Mouse (Mus musculus) CH12.LX (cell line): Measurements from ENCODE around the gene BC052040. TPM values are rescaled to one million over a fixed set of nuclear protein-coding genes. Genes with fewer than 3 reads are reported as not detected.

Experiments used
- DNase-seq: peaks from one replicate; pipeline ENCODE4 v3.0.0-alpha.2; 2013; ENCODE audit errors: extremely low read depth
- H3K27ac ChIP-seq: 2 replicates; pipeline ENCODE4 v1.5.1; 2012; ENCODE audit warnings: low read depth, mild to moderate bottlenecking, control low read depth, moderate library complexity; ENCODE audit not compliant: insufficient read depth
- H3K27me3 ChIP-seq: replicated peaks from 2 replicates; pipeline ENCODE3; 2012; ENCODE audit warnings: inconsistent platforms
- H3K36me3 ChIP-seq, 2 experiments: replicated peaks in 1 of 2; 2 replicates each; pipeline versions ENCODE3 to v1.6.1; 2012; ENCODE audit warnings: inconsistent platforms in 1 of 2, low read length in 1 of 2, mild to moderate bottlenecking in 1 of 2, mixed read lengths in 1 of 2, moderate library complexity in 1 of 2; ENCODE audit not compliant: control insufficient read depth in 1 of 2, insufficient read depth in 1 of 2
- H3K4me1 ChIP-seq, 2 experiments: 2 replicates each; pipeline ENCODE4 v1.6.1; 2012; ENCODE audit warnings: inconsistent platforms in 1 of 2, moderate library complexity in 1 of 2; ENCODE audit not compliant: insufficient read depth in 2 of 2, control insufficient read depth in 1 of 2
- H3K4me2 ChIP-seq: 2 replicates; pipeline ENCODE4 v1.6.1; 2012; ENCODE audit warnings: low read depth, mild to moderate bottlenecking, control low read depth; ENCODE audit not compliant: poor library complexity, insufficient read depth, severe bottlenecking
- H3K4me3 ChIP-seq, 3 experiments: fragments of 150-350 bp in 1 of 3; sonication (generic) in 1 of 3; replicated peaks in 1 of 3; 2 replicates each; pipeline versions ENCODE3 to v1.5.1; 2011 to 2012; ENCODE audit warnings: low read depth in 2 of 3, low read length in 2 of 3, mild to moderate bottlenecking in 2 of 3, moderate library complexity in 2 of 3, control low read depth in 1 of 3, improper control_type of control experiment in 1 of 3, inconsistent platforms in 1 of 3, mixed read lengths in 1 of 3; ENCODE audit not compliant: poor library complexity in 1 of 3
- H3K79me2 ChIP-seq: replicated peaks from 2 replicates; pipeline ENCODE4 v1.6.1; 2012; ENCODE audit warnings: mild to moderate bottlenecking, moderate library complexity; ENCODE audit not compliant: control insufficient read depth, poor library complexity, insufficient read depth, severe bottlenecking; ENCODE audit errors: extremely low read depth
- H3K9ac ChIP-seq: 2 replicates; pipeline ENCODE4 v1.6.1; 2012; ENCODE audit warnings: low read depth, mild to moderate bottlenecking, control low read depth, moderate library complexity; ENCODE audit not compliant: insufficient read depth
- H3K9me3 ChIP-seq: replicated peaks from 2 replicates; pipeline ENCODE3; 2012; ENCODE audit warnings: low read length, inconsistent platforms, mixed read lengths
- BHLHE40 ChIP-seq: IDR thresholded peaks from 2 replicates; pipeline ENCODE4 v1.6.1; 2011; ENCODE audit warnings: mild to moderate bottlenecking, low read depth, low read length, improper control_type of control experiment
- CHD1 ChIP-seq: IDR thresholded peaks from 2 replicates; pipeline ENCODE4 v1.6.1; 2012; ENCODE audit warnings: low read depth, low read length, improper control_type of control experiment, inconsistent platforms
- CHD2 ChIP-seq: IDR thresholded peaks from 2 replicates; pipeline ENCODE4 v1.6.1; 2011; ENCODE audit warnings: low read length, improper control_type of control experiment
- CTCF ChIP-seq, 2 experiments: IDR thresholded peaks in 1 of 2; conservative IDR thresholded peaks in 1 of 2; 2 replicates each; pipeline ENCODE4 v1.5.1; 2011 to 2012; ENCODE audit warnings: low read depth in 2 of 2, low read length in 2 of 2, improper control_type of control experiment in 1 of 2, inconsistent platforms in 1 of 2, mild to moderate bottlenecking in 1 of 2, moderate library complexity in 1 of 2
- E2F4 ChIP-seq: IDR thresholded peaks from 2 replicates; pipeline ENCODE4 v1.6.1; 2011; ENCODE audit warnings: low read depth, low read length, improper control_type of control experiment; ENCODE audit not compliant: insufficient replicate concordance
- ELF1 ChIP-seq: IDR thresholded peaks from 2 replicates; pipeline ENCODE4 v1.6.1; 2014; ENCODE audit warnings: low read depth, mild to moderate bottlenecking, inconsistent platforms, low read length, improper control_type of control experiment
- GABPA ChIP-seq: IDR thresholded peaks from 2 replicates; pipeline ENCODE4 v1.6.1; 2012; ENCODE audit warnings: low read depth, low read length, improper control_type of control experiment, inconsistent platforms; ENCODE audit not compliant: insufficient replicate concordance
- HCFC1 ChIP-seq: IDR thresholded peaks from 2 replicates; pipeline ENCODE4 v1.6.1; 2012; ENCODE audit warnings: low read depth, mild to moderate bottlenecking, inconsistent platforms, low read length, improper control_type of control experiment
- IRF4 ChIP-seq: IDR thresholded peaks from 2 replicates; pipeline ENCODE4 v1.6.1; 2014; ENCODE audit warnings: low read depth, mild to moderate bottlenecking, inconsistent platforms, low read length, improper control_type of control experiment
- JUN ChIP-seq: IDR thresholded peaks from 2 replicates; pipeline ENCODE4 v1.6.1; 2011; ENCODE audit warnings: low read depth, mild to moderate bottlenecking, low read length, improper control_type of control experiment, moderate library complexity; ENCODE audit not compliant: insufficient read depth
- JUND ChIP-seq: conservative IDR thresholded peaks from 2 replicates; pipeline ENCODE4 v1.6.1; 2011; ENCODE audit warnings: low read depth, low read length, improper control_type of control experiment
- MAFK ChIP-seq: IDR thresholded peaks from 2 replicates; pipeline ENCODE4 v1.6.1; 2011; ENCODE audit warnings: low read length, improper control_type of control experiment; ENCODE audit not compliant: insufficient replicate concordance
- MYC ChIP-seq: IDR thresholded peaks from 2 replicates; pipeline ENCODE4 v1.6.1; 2011; ENCODE audit warnings: low read depth, mild to moderate bottlenecking, improper control_type of control experiment, low read length
- NELFE ChIP-seq: IDR thresholded peaks from 2 replicates; pipeline ENCODE4 v1.6.1; 2011; ENCODE audit warnings: low read depth, low read length, improper control_type of control experiment
- PAX5 ChIP-seq: IDR thresholded peaks from 2 replicates; pipeline ENCODE4 v1.6.1; 2012; ENCODE audit warnings: low read length, inconsistent platforms, mixed read lengths
- RAD21 ChIP-seq: IDR thresholded peaks from 2 replicates; pipeline ENCODE4 v1.6.1; 2011; ENCODE audit warnings: low read depth, mild to moderate bottlenecking, low read length, improper control_type of control experiment, moderate library complexity
- SMC3 ChIP-seq: IDR thresholded peaks from 2 replicates; pipeline ENCODE4 v1.6.1; 2011; ENCODE audit warnings: low read depth, low read length, improper control_type of control experiment
- TBP ChIP-seq: conservative IDR thresholded peaks from 2 replicates; pipeline ENCODE4 v1.6.1; 2011; ENCODE audit warnings: low read depth, low read length, improper control_type of control experiment
- TCF12 ChIP-seq: IDR thresholded peaks from 2 replicates; pipeline ENCODE4 v1.6.1; 2014; ENCODE audit warnings: low read depth, mild to moderate bottlenecking, inconsistent platforms, low read length, improper control_type of control experiment
- UBTF ChIP-seq: IDR thresholded peaks from 2 replicates; pipeline ENCODE4 v1.6.1; 2012; ENCODE audit warnings: low read depth, mild to moderate bottlenecking, inconsistent platforms, low read length, improper control_type of control experiment, moderate library complexity
- USF2 ChIP-seq: conservative IDR thresholded peaks from 2 replicates; pipeline ENCODE4 v1.6.1; 2011; ENCODE audit warnings: low read depth, low read length, improper control_type of control experiment
- ZC3H11A ChIP-seq: IDR thresholded peaks from 2 replicates; pipeline ENCODE4 v1.6.1; 2012; ENCODE audit warnings: low read depth, mild to moderate bottlenecking, inconsistent platforms, low read length, improper control_type of control experiment
- ZKSCAN1 ChIP-seq: IDR thresholded peaks from 2 replicates; pipeline ENCODE4 v1.6.1; 2012; ENCODE audit warnings: low read depth, inconsistent platforms, low read length, improper control_type of control experiment, borderline replicate concordance
- ZMIZ1 ChIP-seq: IDR thresholded peaks from 2 replicates; pipeline ENCODE4 v1.6.1; 2012; ENCODE audit warnings: low read depth, mild to moderate bottlenecking, inconsistent platforms, low read length, improper control_type of control experiment
- ZNF384 ChIP-seq: IDR thresholded peaks from 2 replicates; pipeline ENCODE4 v1.6.1; 2012; ENCODE audit warnings: low read depth, low read length, improper control_type of control experiment, inconsistent platforms
- dilution Hi-C: fragments of 300-500 bp; cut with MboI; formaldehyde crosslinking; loops from 2 replicates; pipeline ENCODE4 v1.14.3; 2020; ENCODE audit warnings: low sequenced_read_pairs; ENCODE audit not compliant: extremely low pct_unique_long_range_greater_than_20kb, extremely low pct_ligation_motif_present
- in situ Hi-C: fragments of 300-500 bp; cut with MboI; formaldehyde crosslinking; loops from 3 replicates; pipeline ENCODE4 v1.14.3; 2019; ENCODE audit warnings: low sequenced_read_pairs, low pct_ligation_motif_present, low pct_unique_long_range_greater_than_20kb, mixed read lengths
- polyA plus RNA-seq: library from polyadenylated mRNA; unstranded; fragments of >175 nt; gene quantifications from 2 replicates; pipeline ENCODE4 v1.2.1, GENCODE M21; 2012; ENCODE audit warnings: low read depth; ENCODE audit not compliant: insufficient read length
- total RNA-seq, 2 experiments: library from RNA; depleted of rRNA; stranded (reverse); fragments of 300-350 nt in 1 of 2; fragments of >200 nt in 1 of 2; gene quantifications; 2 replicates each; pipeline ENCODE4 v1.2.3; 2012 to 2014

The BC052040 gene
- total and polyA plus RNA-seq, 3 experiments = 5.9 to 16.5 (median 6.5) TPM

DNA sequence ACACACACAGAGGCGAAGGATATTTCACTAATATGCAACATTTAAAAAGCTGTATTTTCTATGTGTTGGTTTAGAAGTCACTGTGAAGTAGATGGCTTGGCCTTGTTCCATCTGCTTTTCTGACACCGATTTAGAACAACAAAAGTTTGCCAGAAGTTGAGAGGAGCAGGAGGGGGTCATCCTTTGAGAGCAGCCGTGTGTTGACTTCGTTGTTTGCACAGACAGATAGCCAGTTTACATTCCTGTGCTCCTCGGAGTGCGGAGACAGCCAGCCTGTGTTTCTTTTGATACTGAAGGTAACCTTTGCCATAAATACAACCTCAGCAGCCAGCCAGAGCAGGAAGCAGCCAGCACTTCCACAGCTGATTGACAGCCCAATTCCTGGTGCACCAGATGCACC is 204.2 kb downstream of the BC052040 start:
- no peak overlapping the region for H3K4me3 ChIP-seq
- no peak overlapping the region for H3K4me2 ChIP-seq
- H3K9me3 ChIP-seq = no peaks in the 10 kb centered on the region
- TF ChIP-seq IRF4 (no peak), CHD2 (no peak), JUND (no peak), ZNF384 (no peak), E2F4 (no peak), JUN (no peak), TBP (no peak), HCFC1 (no peak), UBTF (no peak), PAX5 (no peak), GABPA (no peak), ZC3H11A (no peak), ELF1 (no peak), USF2 (no peak), MYC (no peak), CTCF (conservative IDR thresholded peaks at IDR 0.05 in 1 of 2, IDR thresholded peaks at IDR 0.05 in 1 of 2; ENCODE audit: low read depth in 2 of 2, low read length in 2 of 2) (no peak)
- H3K27me3 ChIP-seq = no peaks in the 10 kb centered on the region
- in situ Hi-C loops = no loop called here
- no peak overlapping the region for H3K9ac ChIP-seq
- H3K27ac ChIP-seq = no peak overlapping the region
- DNase-seq = no peak
- H3K36me3 ChIP-seq = no peaks in the 10 kb centered on the region
- dilution Hi-C loops = no loop called here
- peaks cover 0 to 5% of the 10 kb centered on the region in 2 experiments; a peak in 1 of 4 replicates for H3K4me1 ChIP-seq
- no peaks in the 10 kb centered on the region for H3K79me2 ChIP-seq

DNA sequence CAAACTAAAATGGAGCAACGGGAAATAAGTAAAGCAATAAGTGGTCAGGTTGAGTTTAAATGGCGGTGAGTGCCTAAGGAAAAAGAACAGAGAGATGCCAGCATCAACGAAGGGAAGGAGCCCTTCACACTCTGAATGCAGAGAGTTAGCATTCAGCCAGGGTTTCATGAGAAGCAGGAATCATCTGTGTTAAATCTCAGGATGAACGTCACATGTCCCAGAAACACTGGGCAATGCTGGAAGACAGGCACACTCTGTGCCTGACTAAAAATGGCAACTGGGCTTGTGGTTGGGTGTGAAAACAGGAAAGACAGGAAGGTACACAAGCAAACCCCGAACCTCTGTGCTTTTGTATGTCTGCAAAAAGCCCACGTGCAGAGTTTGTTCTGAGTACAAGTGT is 217.3 kb downstream of the BC052040 start:
- dilution Hi-C loops (no loop called here), in situ Hi-C loops (no loop called here)
- H3K4me1 ChIP-seq = no peaks in the 10 kb centered on the region

More for the DNA sequence above, 217.3 kb downstream of the BC052040 start:
- H3K36me3 ChIP-seq = no peaks in the 10 kb centered on the region
- no peak for DNase-seq
- no peaks in the 10 kb centered on the region for H3K9me3 ChIP-seq
- no peak overlapping the region for H3K27ac ChIP-seq
- H3K79me2 ChIP-seq = no peaks in the 10 kb centered on the region
- no peak overlapping the region for H3K9ac ChIP-seq
- H3K27me3 ChIP-seq = no peaks in the 10 kb centered on the region
- TF ChIP-seq JUND (no peak), BHLHE40 (no peak), NELFE (no peak), PAX5 (no peak), E2F4 (no peak), TCF12 (no peak), MAFK (no peak), ZC3H11A (no peak), UBTF (no peak), RAD21 (no peak), CHD1 (no peak), ZKSCAN1 (no peak), SMC3 (no peak), MYC (no peak), HCFC1 (no peak), ZMIZ1 (no peak)
- no peak overlapping the region for H3K4me3 ChIP-seq
- H3K4me2 ChIP-seq = no peak overlapping the region
